Comparison of ENCODE assay signal across 24 mouse cellular contexts in the genomic region with DNA sequence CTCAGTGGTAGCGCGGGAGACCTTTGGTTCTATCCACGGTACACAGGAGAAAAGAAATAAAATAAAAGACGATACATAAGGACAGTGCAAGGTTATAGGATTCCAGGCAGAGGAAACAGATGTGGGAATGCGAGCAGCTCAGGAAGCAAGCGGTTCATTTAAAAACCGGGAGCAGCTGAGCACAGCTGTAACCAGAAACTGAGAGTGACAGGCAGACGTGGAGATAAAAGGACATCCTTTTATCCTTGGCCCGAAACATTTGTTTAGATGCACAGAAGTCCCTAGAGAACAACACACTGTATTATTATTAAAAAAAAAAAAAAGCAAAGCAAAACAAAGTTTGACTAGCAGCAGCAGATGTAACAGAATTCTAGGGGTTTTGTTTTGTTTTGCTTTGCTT.
A peak's percentile ranks its signal among the peaks of the same experiment; 100 is the strongest.
DNase-seq lines count a peak whose midpoint lies in the region; ATAC-seq and TF ChIP-seq lines count a peak whose summit lies in the region.
"Had no signal": no experiment of that assay in that cellular context is flagged by ENCODE, and none has a peak within 500 bp of the region (broad histone marks: within the 10 kb centered on the region; RNA-seq: fewer than 3 reads in every experiment).

No protein-coding gene starts in this region.

- H3K9me3 ChIP-seq in forebrain, embryonic 14.5 days (replicated peaks; ENCODE audit: control insufficient read depth, low read length): no peaks in the 10 kb centered on the region
- no peaks in the 10 kb centered on the region for H3K9me3 ChIP-seq in forebrain, embryonic 11.5 days (ENCODE audit: control insufficient read depth, low read length)
- no peaks in the 10 kb centered on the region for H3K9me3 ChIP-seq in kidney, postnatal 0 days (replicated peaks; ENCODE audit: low read length)
- H3K9me3 ChIP-seq in kidney, embryonic 15.5 days (replicated peaks): no peaks in the 10 kb centered on the region
- H3K9me3 ChIP-seq: forebrain, embryonic 15.5 days; G1E; intestine, embryonic 15.5 days; midbrain, embryonic 15.5 days had no signal

- H3K4me2 ChIP-seq in forebrain, embryonic 14.5 days (ENCODE audit: low read length): no peak overlapping the region
- H3K4me2 ChIP-seq in forebrain, embryonic 11.5 days (ENCODE audit: low read depth, low read length, severe bottlenecking): no peak overlapping the region
- H3K4me2 ChIP-seq in kidney, postnatal 0 days (ENCODE audit: low read length): no peak overlapping the region
- no peak overlapping the region for H3K4me2 ChIP-seq in kidney, embryonic 15.5 days
- H3K4me2 ChIP-seq: forebrain, embryonic 15.5 days; heart, embryonic 11.5 days; hindbrain, embryonic 14.5 days; intestine, embryonic 15.5 days; midbrain, embryonic 15.5 days had no signal

- no peaks in the 10 kb centered on the region for H3K4me1 ChIP-seq in forebrain, embryonic 14.5 days (ENCODE audit: control insufficient read depth, insufficient read depth, low read length)
- H3K4me1 ChIP-seq in forebrain, embryonic 11.5 days (replicated peaks; ENCODE audit: control insufficient read depth, insufficient read depth, low read length): no peaks in the 10 kb centered on the region
- no peaks in the 10 kb centered on the region for H3K4me1 ChIP-seq in kidney, postnatal 0 days (replicated peaks; ENCODE audit: insufficient read depth, low read length)
- no peaks in the 10 kb centered on the region for H3K4me1 ChIP-seq in kidney, embryonic 15.5 days
- H3K4me1 ChIP-seq: forebrain, embryonic 15.5 days; intestine, embryonic 15.5 days; midbrain, embryonic 15.5 days had no signal

- no peaks in the 10 kb centered on the region for H3K27me3 ChIP-seq in forebrain, embryonic 14.5 days (replicated peaks; ENCODE audit: control insufficient read depth, insufficient read depth, low read length)
- no peaks in the 10 kb centered on the region for H3K27me3 ChIP-seq in forebrain, embryonic 11.5 days (ENCODE audit: control insufficient read depth, insufficient read depth, low read length)
- no peaks in the 10 kb centered on the region for H3K27me3 ChIP-seq in kidney, postnatal 0 days (ENCODE audit: insufficient read depth, low read length)
- no peaks in the 10 kb centered on the region for H3K27me3 ChIP-seq in kidney, embryonic 15.5 days
- H3K27me3 ChIP-seq: forebrain, embryonic 15.5 days; intestine, embryonic 15.5 days; megakaryocyte, embryonic 14.5 days; midbrain, embryonic 15.5 days had no signal

- no peak overlapping the region for H3K9ac ChIP-seq in forebrain, embryonic 14.5 days (ENCODE audit: low read length)
- no peak overlapping the region for H3K9ac ChIP-seq in forebrain, embryonic 11.5 days (ENCODE audit: low read length)
- no peak overlapping the region for H3K9ac ChIP-seq in kidney, postnatal 0 days (ENCODE audit: low read depth, low read length)
- H3K9ac ChIP-seq in kidney, embryonic 15.5 days: no peak overlapping the region
- H3K9ac ChIP-seq: forebrain, embryonic 15.5 days; hindbrain, embryonic 14.5 days; intestine, embryonic 15.5 days; midbrain, embryonic 15.5 days had no signal

- WGBS in forebrain, embryonic 14.5 days: 81% methylated on average over 9 of the region's 9 CpGs
- WGBS in forebrain, embryonic 11.5 days: 66% methylated on average over 9 of the region's 9 CpGs
- 18% methylated on average over 9 of the region's 9 CpGs for WGBS in kidney, postnatal 0 days
- WGBS in kidney, embryonic 15.5 days: 25% methylated on average over 9 of the region's 9 CpGs

- no peaks in the 10 kb centered on the region for H3K36me3 ChIP-seq in forebrain, embryonic 14.5 days (ENCODE audit: control insufficient read depth, insufficient read depth, low read length)
- H3K36me3 ChIP-seq in forebrain, embryonic 11.5 days (ENCODE audit: control insufficient read depth, insufficient read depth, low read length): no peaks in the 10 kb centered on the region
- H3K36me3 ChIP-seq in kidney, postnatal 0 days (ENCODE audit: insufficient read depth, low read length): no peaks in the 10 kb centered on the region
- no peaks in the 10 kb centered on the region for H3K36me3 ChIP-seq in kidney, embryonic 15.5 days
- H3K36me3 ChIP-seq: forebrain, embryonic 15.5 days; G1E; intestine, embryonic 15.5 days; midbrain, embryonic 15.5 days had no signal

- DNase-seq in forebrain, embryonic 14.5 days (ENCODE audit: low spot score): peak; percentile 3
- DNase-seq in forebrain, embryonic 11.5 days (ENCODE audit: low spot score): no peak
- peak; percentile 76 for DNase-seq in kidney, postnatal 0 days (ENCODE audit: low spot score)
- peak; percentile 64 for DNase-seq in kidney, postnatal 14 days
- peak; percentile 7 for DNase-seq in lung, postnatal 25 days (ENCODE audit: low spot score)
- no peak for DNase-seq in testis, postnatal 14 days (ENCODE audit: low spot score)
- no peak for DNase-seq in frontal cortex, postnatal 14 days (ENCODE audit: low spot score in 2 of 2)
- DNase-seq: adrenal gland, postnatal 36 days; cerebellum, adult 2 months; gastrocnemius, postnatal 36 days; layer of hippocampus, postnatal 36 days; liver; right cerebral cortex, postnatal 25 days; thymus, adult 2 months had no signal

- no peak overlapping the region for H3K27ac ChIP-seq in forebrain, embryonic 14.5 days (ENCODE audit: low read depth, low read length)
- H3K27ac ChIP-seq in forebrain, embryonic 11.5 days (ENCODE audit: low read depth, low read length): no peak overlapping the region
- no peak overlapping the region for H3K27ac ChIP-seq in kidney, postnatal 0 days
- H3K27ac ChIP-seq in kidney, embryonic 15.5 days: no peak overlapping the region
- H3K27ac ChIP-seq: forebrain, embryonic 15.5 days; hindbrain, embryonic 14.5 days; intestine, embryonic 15.5 days; layer of hippocampus, adult 2 months; midbrain, embryonic 15.5 days had no signal

- H3K4me3 ChIP-seq in forebrain, embryonic 14.5 days (ENCODE audit: low read depth, low read length): no peak overlapping the region
- H3K4me3 ChIP-seq in forebrain, embryonic 11.5 days (ENCODE audit: low read depth, low read length): no peak overlapping the region
- H3K4me3 ChIP-seq in kidney, postnatal 0 days (replicated peaks; ENCODE audit: low read depth, low read length): no peak overlapping the region
- H3K4me3 ChIP-seq in kidney, embryonic 15.5 days (replicated peaks): no peak overlapping the region
- H3K4me3 ChIP-seq: erythroblast, embryonic 14.5 days; forebrain, embryonic 15.5 days; intestine, embryonic 15.5 days; layer of hippocampus, adult 2 months; megakaryocyte, embryonic 14.5 days; midbrain, embryonic 15.5 days had no signal

- ATAC-seq in forebrain, embryonic 14.5 days: no peak
- ATAC-seq in forebrain, embryonic 11.5 days (replicated peaks; ENCODE audit: low FRiP score): no peak
- ATAC-seq in kidney, postnatal 0 days (replicated peaks; ENCODE audit: low FRiP score, low read depth): no peak
- no peak for ATAC-seq in kidney, embryonic 15.5 days (replicated peaks; ENCODE audit: low FRiP score)
- ATAC-seq: forebrain, embryonic 15.5 days; intestine, embryonic 15.5 days; midbrain, embryonic 15.5 days had no signal

- TF ChIP-seq CTCF in kidney, postnatal 0 days (IDR thresholded peaks at IDR 0.05; ENCODE audit: low read depth): no peak

Comparison
In these comparisons a context has a peak if more than half of its experiments do, and no peak if none do; other contexts are left out.
1. DNase-seq: peak in forebrain, embryonic 14.5 days (single experiment), kidney, postnatal 0 days (single experiment), kidney, postnatal 14 days (single experiment) and lung, postnatal 25 days (single experiment); none in forebrain, embryonic 11.5 days (single experiment), testis, postnatal 14 days (single experiment) and frontal cortex, postnatal 14 days (0 of 2).